Mouse (Mus musculus) megakaryocyte, embryonic 14.5 days (primary cell): ENCODE results near the gene Vezf1.

Experiments used
- FLI1 ChIP-seq: IDR thresholded peaks from 2 replicates; pipeline ENCODE4 v1.6.1; 2012; ENCODE audit warnings: low read length, inconsistent platforms, mixed read lengths
- GATA1 ChIP-seq: IDR thresholded peaks from 3 replicates; pipeline ENCODE4 v1.6.1; 2012; ENCODE audit warnings: mixed read lengths, low read length, inconsistent platforms, borderline replicate concordance

GRCm38 (mm10) chr11:88053821-88054220 is 14.3 kb upstream of the Vezf1 start:
- TF ChIP-seq GATA1 = no peak
- TF ChIP-seq FLI1 = no peak
